Mouse (Mus musculus): ENCODE measurements around the gene Soga3.

GRCm38 (mm10) chr10:29175656-29176055 lies 32.0 kb downstream of the Soga3 start:
- TF ChIP-seq GATA1 (IDR thresholded peaks at IDR 0.05; ENCODE audit: borderline replicate concordance, low read length) (no peak), FLI1 (IDR thresholded peaks at IDR 0.05; ENCODE audit: low read length) (no peak)

All from megakaryocyte, embryonic 14.5 days (primary cell).